Mouse (Mus musculus): ENCODE data around the gene Rcbtb1.
"Not testable (repeated sequence)": the region's sequence is repeated elsewhere in the genome, so short reads cannot be mapped to it uniquely, and the experiment has no call there.

Rcbtb1 gene

DNA sequence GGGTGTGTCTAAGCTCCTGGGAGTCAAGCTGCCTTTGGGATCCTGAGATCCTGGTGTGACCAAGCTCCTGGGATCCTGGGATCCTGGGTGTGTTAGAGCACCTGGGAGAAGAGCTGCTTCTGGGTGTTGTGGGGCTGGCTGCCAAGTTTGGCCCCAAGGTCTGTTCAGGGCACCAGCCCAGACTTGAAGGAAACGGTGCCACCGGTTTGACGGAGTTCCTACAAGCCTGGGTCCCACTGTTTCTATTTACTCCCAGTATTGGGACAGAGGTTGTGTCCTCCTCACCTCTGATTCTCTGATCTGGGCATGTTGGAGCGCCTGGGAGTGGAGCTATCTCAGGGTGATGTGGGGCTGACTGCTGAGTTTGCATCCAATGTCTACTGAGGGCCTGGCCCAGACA, 74.0 kb downstream of the Rcbtb1 start:
- ATAC-seq (ENCODE audit: low TSS enrichment) = not testable (repeated sequence)
